Mouse (Mus musculus) stomach, embryonic 14.5 days (tissue): ENCODE data around the gene Cd320. TPM values are rescaled to one million over a fixed set of nuclear protein-coding genes. Genes with fewer than 3 reads are reported as not detected.
A peak's percentile ranks its signal among the peaks of the same experiment; 100 is the strongest.
"Not testable (repeated sequence)": the region's sequence is repeated elsewhere in the genome, so short reads cannot be mapped to it uniquely, and the experiment has no call there.

Source experiments
- ATAC-seq: fragments of 200-750 bp; cut with Nextera tagmentation; 2 replicates; pipeline ENCODE4 v1.8.0; 2017; ENCODE audit warnings: low read depth, moderate TSS enrichment; ENCODE audit not compliant: insufficient number of reproducible peaks, insufficient read depth, low FRiP score
- H3K27ac ChIP-seq: fragments of 300-500 bp; sonication (generic); 2 replicates; pipeline ENCODE4 v1.5.1; 2014; ENCODE audit warnings: mild to moderate bottlenecking, low read length, moderate library complexity, mixed read lengths
- H3K27me3 ChIP-seq: fragments of 300-500 bp; sonication (generic); 2 replicates; pipeline ENCODE4 v1.6.1; 2014; ENCODE audit warnings: low read length, control low read depth, mixed read lengths; ENCODE audit not compliant: control insufficient read depth, insufficient read depth
- H3K36me3 ChIP-seq: fragments of 300-500 bp; sonication (generic); 2 replicates; pipeline ENCODE4 v1.6.1; 2014; ENCODE audit warnings: mild to moderate bottlenecking, control low read depth, low read length, moderate library complexity, mixed read lengths; ENCODE audit not compliant: control insufficient read depth, insufficient read depth
- H3K4me1 ChIP-seq: fragments of 300-500 bp; sonication (generic); 2 replicates; pipeline ENCODE4 v1.6.1; 2014; ENCODE audit warnings: low read length, control low read depth, mixed read lengths; ENCODE audit not compliant: control insufficient read depth, insufficient read depth
- H3K4me2 ChIP-seq: fragments of 300-500 bp; sonication (generic); replicated peaks from 2 replicates; pipeline ENCODE4 v1.6.1; 2014; ENCODE audit warnings: low read depth, low read length, control low read depth
- H3K4me3 ChIP-seq: fragments of 300-500 bp; sonication (generic); 2 replicates; pipeline ENCODE4 v1.5.1; 2014; ENCODE audit warnings: low read depth, low read length, control low read depth
- H3K9ac ChIP-seq: fragments of 300-500 bp; sonication (generic); replicated peaks from 2 replicates; pipeline ENCODE4 v1.6.1; 2014; ENCODE audit warnings: low read depth, mild to moderate bottlenecking, control low read depth, low read length, moderate library complexity, mixed read lengths
- H3K9me3 ChIP-seq: fragments of 300-500 bp; sonication (generic); 2 replicates; pipeline ENCODE4 v1.6.1; 2016; ENCODE audit warnings: low read depth, low read length, control low read depth; ENCODE audit not compliant: control insufficient read depth
- WGBS: fragments of 180-500 bp; shearing (Covaris S2); extraction: QIAGEN DNeasy Blood & Tissue Kit; methylation state at CpG from one replicate; pipeline ENCODE4 v1.1.7; 2014; 5-methylcytosine and 5-hydroxymethylcytosine counted together
- polyA plus RNA-seq: library from polyadenylated mRNA; unstranded; fragments of >200 nt; fragmentation: Nextera tagmentation; extraction: Ambion mirVana; gene quantifications from 2 replicates; pipeline ENCODE4 v1.2.1, GENCODE M21; 2014

Cd320 gene
- polyA plus RNA-seq, 1 experiment from 2014 or later = 79.6 TPM

DNA sequence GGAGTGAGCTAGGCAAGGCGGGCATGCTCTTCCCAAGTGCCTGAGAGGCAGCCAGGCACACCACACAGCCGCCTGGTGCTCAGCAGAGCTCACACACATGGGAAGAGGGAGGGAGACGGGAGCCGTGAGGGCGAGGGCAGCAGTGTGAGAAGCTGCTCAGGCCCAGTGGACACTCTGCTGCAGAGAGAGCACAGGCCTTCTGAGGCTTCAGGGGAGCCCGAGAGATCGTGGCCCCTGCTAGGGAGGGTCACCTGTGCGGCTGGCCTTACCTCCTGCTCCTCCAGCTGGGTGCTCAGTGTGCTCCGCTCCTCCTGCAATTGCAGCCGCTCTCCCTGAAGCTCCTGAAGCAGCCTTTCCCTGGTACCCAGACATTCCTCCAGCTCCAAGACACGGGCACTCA lies 41.4 kb downstream of the Cd320 start:
- not testable (repeated sequence) for H3K27ac ChIP-seq, H3K27me3 ChIP-seq, H3K9ac ChIP-seq, ATAC-seq, H3K4me2 ChIP-seq, H3K9me3 ChIP-seq, H3K4me1 ChIP-seq, H3K4me3 ChIP-seq
- H3K36me3 ChIP-seq = peaks cover 23% of the 10 kb centered on the region
- WGBS = 96% methylated on average over 8 of the region's 11 CpGs

DNA sequence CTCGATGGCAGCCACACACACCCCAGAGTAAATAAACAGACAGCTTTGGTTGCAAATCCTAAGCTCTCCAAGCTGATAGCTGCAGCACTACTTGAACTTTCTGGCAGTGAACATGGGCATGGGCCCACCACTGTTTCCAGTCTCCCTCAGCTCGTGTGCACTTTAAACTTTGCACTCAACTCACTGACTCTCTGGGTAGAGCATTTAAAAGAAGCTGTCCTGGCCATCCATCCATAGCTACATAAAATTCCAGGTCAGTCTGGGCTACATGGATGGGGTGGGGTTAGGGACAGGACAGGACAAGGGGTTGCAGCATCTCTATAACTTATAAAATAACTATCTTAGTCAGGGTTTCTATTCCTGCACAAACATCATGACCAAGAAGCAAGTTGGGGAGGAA lies 44.9 kb downstream of the Cd320 start:
- not testable (repeated sequence) for H3K4me1 ChIP-seq, H3K9me3 ChIP-seq, H3K27ac ChIP-seq, H3K4me2 ChIP-seq, H3K9ac ChIP-seq, H3K27me3 ChIP-seq, H3K4me3 ChIP-seq, ATAC-seq
- peaks cover 11% of the 10 kb centered on the region for H3K36me3 ChIP-seq
- 40% methylated on average over 2 of the region's 2 CpGs for WGBS

DNA sequence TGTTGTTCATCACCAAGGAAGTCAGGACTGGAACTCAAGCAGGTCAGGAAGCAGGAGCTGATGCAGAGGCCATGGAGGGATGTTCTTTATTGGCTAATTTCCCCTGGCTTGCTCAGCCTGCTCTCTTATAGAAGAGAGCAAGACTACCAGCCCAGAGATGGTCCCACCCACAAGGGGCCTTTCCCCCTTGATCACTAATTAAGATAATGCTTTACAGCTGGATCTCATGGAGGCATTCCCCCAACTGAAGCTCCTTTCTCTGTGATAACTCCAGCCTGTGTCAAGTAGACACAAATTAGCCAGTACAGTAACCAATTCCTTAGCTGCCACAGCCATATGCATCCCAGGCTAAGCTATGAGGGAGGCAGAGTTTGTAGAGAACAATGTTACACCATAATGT lies 45.3 kb downstream of the Cd320 start:
- not testable (repeated sequence) for H3K4me1 ChIP-seq, H3K27ac ChIP-seq, H3K4me3 ChIP-seq, H3K9ac ChIP-seq, ATAC-seq, H3K27me3 ChIP-seq, H3K9me3 ChIP-seq
- Histone ChIP-seq H3K36me3 (peaks cover 11% of the 10 kb centered on the region), H3K4me2 (peak overlapping the region; percentile 50; the same call in 1 of the 2 replicates)

DNA sequence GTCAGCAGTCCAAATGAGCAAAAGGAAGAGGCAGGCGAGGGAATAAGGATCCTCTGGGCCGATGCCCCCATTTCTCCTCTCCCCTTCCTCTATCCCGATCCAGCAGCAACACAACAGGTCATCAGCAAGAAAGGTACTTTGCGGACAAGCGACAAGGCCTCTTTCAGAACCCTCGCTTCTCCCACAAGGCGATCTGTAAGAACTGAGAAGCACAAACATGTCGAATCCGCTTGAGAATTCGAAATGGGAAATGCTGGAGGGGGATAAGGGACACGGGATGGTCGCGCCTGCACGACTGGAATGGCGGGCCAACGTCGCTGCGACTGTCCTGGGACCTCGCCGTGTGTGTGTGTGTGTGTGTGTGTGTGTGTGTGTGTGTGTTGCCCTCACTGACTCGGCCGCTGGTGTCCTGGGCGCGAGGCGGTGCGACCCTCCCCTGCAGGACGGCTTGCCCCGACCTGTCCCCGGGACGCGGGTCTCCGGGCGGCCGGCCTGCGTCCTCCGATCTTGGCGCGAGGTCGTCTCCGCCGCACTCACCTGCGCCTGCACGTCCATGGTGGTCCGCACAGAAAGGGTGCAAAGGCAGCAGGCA lies 47.1 kb downstream of the Cd320 start:
- not testable (repeated sequence) for ATAC-seq, H3K36me3 ChIP-seq, H3K9me3 ChIP-seq, H3K4me1 ChIP-seq, H3K27me3 ChIP-seq
- H3K4me3 ChIP-seq = peak overlapping the region; percentile 60
- H3K4me2 ChIP-seq = peak overlapping the region; percentile 50
- peak overlapping the region; percentile 58; the same call in 1 of the 2 replicates for H3K27ac ChIP-seq
- H3K9ac ChIP-seq = peak overlapping the region; percentile 55
- WGBS = under 1% methylated on average over 38 of the region's 44 CpGs

DNA sequence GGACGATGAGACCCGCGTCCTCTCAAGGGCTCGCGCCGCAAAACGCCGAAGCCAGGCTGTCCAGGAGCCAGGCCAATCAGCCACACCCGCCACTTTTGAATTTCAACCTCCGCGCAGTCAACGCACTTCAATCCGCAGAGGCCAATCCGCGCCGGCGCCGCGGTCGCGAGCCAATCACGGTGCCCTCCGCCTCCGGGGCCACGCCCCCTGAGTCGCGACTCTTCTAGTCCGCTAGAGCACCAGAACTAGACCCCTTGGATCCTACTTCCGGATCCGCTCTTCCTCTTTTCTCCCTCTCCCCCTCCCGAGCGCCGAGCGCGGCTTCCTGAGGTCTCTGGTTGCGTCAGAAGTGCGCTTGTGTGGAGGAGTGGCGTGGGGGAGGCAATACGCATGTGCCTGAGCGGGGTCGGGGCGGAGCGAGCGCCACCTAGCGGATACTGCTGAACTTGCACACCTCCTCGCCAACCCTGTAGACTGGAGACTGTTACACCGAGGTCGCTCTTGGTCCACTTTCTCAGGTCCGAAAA lies 47.7 kb downstream of the Cd320 start, which contains the start of gene Kifc1:
Gene Kifc1 (minus strand): TSS at position 129 of the 527 bp plus-strand sequence.
- ATAC-seq = peak; percentile 100
- WGBS = under 1% methylated on average over 47 of the region's 49 CpGs
- no peaks in the 10 kb centered on the region for H3K9me3 ChIP-seq

DNA sequence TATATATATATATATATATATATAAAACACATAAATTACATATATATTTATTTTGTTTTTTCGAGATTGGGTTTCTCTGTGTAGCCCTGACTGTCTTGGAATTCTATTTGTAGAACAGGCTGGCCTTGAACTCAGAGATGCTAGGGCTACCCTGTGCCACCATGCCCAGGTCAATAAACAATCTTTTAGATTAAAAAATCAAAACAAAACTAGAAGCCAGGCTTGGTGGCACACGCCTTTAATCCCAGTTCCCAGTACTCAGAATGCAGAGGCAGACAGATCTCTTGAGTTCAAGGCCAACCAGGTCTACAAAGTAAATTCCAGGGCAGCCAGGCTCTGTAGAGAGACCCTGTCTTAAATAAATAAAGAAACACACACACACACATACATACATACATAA lies 48.5 kb downstream of the Cd320 start:
- H3K36me3 ChIP-seq = peaks cover under 1% of the 10 kb centered on the region; the same call in 1 of the 2 replicates
- WGBS = 56% methylated on average over 2 of the region's 2 CpGs
- no peak overlapping the region for H3K4me2 ChIP-seq
- H3K27ac ChIP-seq = no peak overlapping the region
- H3K4me3 ChIP-seq = no peak overlapping the region
- no peak overlapping the region for H3K9ac ChIP-seq
- ATAC-seq = no peak
- no peaks in the 10 kb centered on the region for H3K27me3 ChIP-seq
- peaks cover 8% of the 10 kb centered on the region; the same call in 1 of the 2 replicates for H3K4me1 ChIP-seq
- H3K9me3 ChIP-seq = no peaks in the 10 kb centered on the region

More for the DNA sequence above, 47.7 kb downstream of the Cd320 start, which contains the start of gene Kifc1:
- peaks cover 7% of the 10 kb centered on the region; the same call in 1 of the 2 replicates for H3K36me3 ChIP-seq
- H3K9ac ChIP-seq = peak within 1 kb of the TSS; percentile 55
- H3K4me1 ChIP-seq = peaks cover 8% of the 10 kb centered on the region; the same call in 1 of the 2 replicates
- peak within 1 kb of the TSS; percentile 60 for H3K4me3 ChIP-seq
- H3K27me3 ChIP-seq = no peaks in the 10 kb centered on the region
- peak within 1 kb of the TSS; percentile 50 for H3K4me2 ChIP-seq
- H3K27ac ChIP-seq = peak within 1 kb of the TSS; percentile 58; the same call in 1 of the 2 replicates

DNA sequence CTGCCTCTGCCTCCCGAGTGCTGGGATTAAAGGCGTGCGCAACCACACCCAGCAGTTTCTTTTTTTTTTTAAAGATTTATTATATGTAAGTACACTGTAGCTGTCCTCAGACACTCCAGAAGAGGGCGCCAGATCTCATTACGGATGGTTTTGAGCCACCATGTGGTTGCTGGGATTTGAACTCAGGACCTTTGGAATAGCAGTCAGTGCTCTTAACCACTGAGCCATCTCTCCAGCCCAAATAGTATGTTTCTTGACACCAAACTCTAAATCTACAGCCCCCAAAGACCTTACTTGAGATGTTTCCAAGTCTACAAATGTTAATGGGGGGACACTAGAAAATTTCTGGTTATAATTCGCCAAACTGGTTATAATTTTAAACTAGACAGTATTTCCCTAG lies 49.0 kb downstream of the Cd320 start:
- H3K4me3 ChIP-seq, H3K9ac ChIP-seq, H3K4me2 ChIP-seq, H3K9me3 ChIP-seq, H3K27me3 ChIP-seq, H3K27ac ChIP-seq, ATAC-seq, H3K4me1 ChIP-seq, H3K36me3 ChIP-seq: not testable (repeated sequence)
- 65% methylated on average over 6 of the region's 6 CpGs for WGBS

DNA sequence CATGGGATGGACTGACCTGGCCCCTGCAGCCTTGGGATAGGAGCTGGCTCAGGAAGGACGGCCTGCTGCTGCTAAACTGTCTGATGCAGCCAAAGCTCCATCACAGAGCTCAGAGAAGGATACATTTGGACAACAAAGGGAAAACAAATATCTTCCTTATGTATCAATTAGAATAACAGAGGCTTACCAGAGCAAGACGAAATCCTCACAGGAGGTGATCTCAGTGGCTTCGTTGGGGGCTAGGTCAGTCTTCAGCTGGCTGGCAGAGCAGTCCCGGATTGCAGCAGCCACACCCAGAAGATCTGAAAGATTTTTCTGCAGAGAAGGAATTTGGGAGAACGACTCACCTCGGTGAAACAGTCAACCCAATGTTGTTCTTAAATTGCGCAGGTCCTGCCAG lies 49.5 kb downstream of the Cd320 start:
- WGBS = 24% methylated on average over 7 of the region's 7 CpGs
- Histone ChIP-seq H3K4me3 (no peak overlapping the region), H3K9ac (no peak overlapping the region), H3K9me3 (no peaks in the 10 kb centered on the region), H3K4me1 (peaks cover 8% of the 10 kb centered on the region; the same call in 1 of the 2 replicates), H3K4me2 (no peak overlapping the region), H3K27me3 (no peaks in the 10 kb centered on the region), H3K36me3 (no peaks in the 10 kb centered on the region), H3K27ac (no peak overlapping the region)
- no peak for ATAC-seq

DNA sequence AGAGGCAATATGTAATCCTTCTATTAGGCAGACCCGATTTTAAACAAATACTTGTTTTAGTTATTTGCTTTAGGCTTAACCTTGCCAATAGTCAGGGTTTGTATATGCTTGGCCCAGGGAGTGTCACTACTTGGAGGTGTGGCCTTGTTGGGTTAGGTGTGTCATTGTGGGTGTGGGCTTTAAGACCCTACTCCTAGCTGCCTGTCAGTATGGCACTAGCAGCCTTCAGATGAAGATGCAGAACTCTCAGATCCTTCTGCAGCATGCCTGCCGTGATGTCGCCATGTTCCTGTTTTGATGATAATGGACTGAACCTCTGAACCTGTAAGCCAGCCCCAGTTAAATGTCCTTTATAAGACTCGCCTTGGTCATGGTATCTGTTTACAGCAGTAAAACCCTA lies 50.1 kb downstream of the Cd320 start:
- H3K27me3 ChIP-seq, H3K27ac ChIP-seq, H3K4me3 ChIP-seq, H3K9me3 ChIP-seq, H3K4me1 ChIP-seq, ATAC-seq, H3K36me3 ChIP-seq, H3K4me2 ChIP-seq, H3K9ac ChIP-seq: not testable (repeated sequence)
- 55% methylated on average over 4 of the region's 4 CpGs for WGBS
